Comparison of ENCODE assay signal across 10 mouse cellular contexts in genomic region chr9:58043496-58044017, GRCm38 (mm10). TPM values are rescaled to one million over a fixed set of nuclear protein-coding genes. Genes with fewer than 3 reads are reported as not detected.
A peak's percentile ranks its signal among the peaks of the same experiment; 100 is the strongest.
DNase-seq lines count a peak whose midpoint lies in the region; ATAC-seq and TF ChIP-seq lines count a peak whose summit lies in the region.
"Had no signal": no experiment of that assay in that cellular context is flagged by ENCODE, and none has a peak within 500 bp of the region (broad histone marks: within the 10 kb centered on the region; RNA-seq: fewer than 3 reads in every experiment).

No protein-coding gene starts in this region.

- H3K36me3 ChIP-seq in midbrain, embryonic 11.5 days (ENCODE audit: control insufficient read depth, insufficient read depth, low read length), result no peaks in the 10 kb centered on the region
- H3K36me3 ChIP-seq: G1E; liver, embryonic 15.5 days had no signal

- TF ChIP-seq POLR2A in brain, embryonic 14.5 days (IDR thresholded peaks at IDR 0.05; ENCODE audit: borderline replicate concordance, extremely low read depth, insufficient read depth, insufficient read length, poor library complexity, severe bottlenecking), result no peak

- 0 out of 2 replicates have a peak overlapping the region, but pooled peaks have one; percentile 3 for H3K27ac ChIP-seq in midbrain, embryonic 11.5 days (ENCODE audit: low read depth, low read length)
- H3K27ac ChIP-seq: liver, embryonic 15.5 days had no signal

- peak; percentile 36 for DNase-seq in NIH3T3 (ENCODE audit: low read depth)
- peak; percentile 37 for DNase-seq in brain, embryonic 14.5 days (ENCODE audit: low read depth)
- peak; percentile 68 to 84 for DNase-seq in gastrocnemius, postnatal 36 days
- peak; percentile 73 for DNase-seq in midbrain, embryonic 11.5 days (ENCODE audit: low spot score, missing footprints)
- no peak for DNase-seq in thymus, adult 18-20 months
- DNase-seq in right cerebral cortex, postnatal 4 days, result no peak
- DNase-seq: kidney, adult 9 months had no signal

- H3K4me2 ChIP-seq in midbrain, embryonic 11.5 days, result no peak overlapping the region
- H3K4me2 ChIP-seq: liver, embryonic 15.5 days had no signal

- intact Hi-C loops in gastrocnemius, postnatal 36 days (cut with DNase I), result no loop called here

- WGBS in midbrain, embryonic 11.5 days, result 83% methylated on average over 10 of the region's 10 CpGs

- no peak for TF ChIP-seq CTCF in brain, embryonic 14.5 days (IDR thresholded peaks at IDR 0.05; ENCODE audit: borderline replicate concordance, extremely low read depth, insufficient read depth, insufficient read length)

- no peak overlapping the region for H3K9ac ChIP-seq in midbrain, embryonic 11.5 days (ENCODE audit: low read length)
- H3K9ac ChIP-seq: liver, embryonic 15.5 days had no signal

- no peaks in the 10 kb centered on the region for H3K27me3 ChIP-seq in midbrain, embryonic 11.5 days (ENCODE audit: control insufficient read depth, insufficient read depth, low read length)

- no peak for ATAC-seq in midbrain, embryonic 11.5 days (ENCODE audit: low FRiP score)
- no peak for ATAC-seq in cerebellum, adult (ENCODE audit: insufficient number of reproducible peaks, low FRiP score, low TSS enrichment)

- peaks cover 50% of the 10 kb centered on the region for H3K4me1 ChIP-seq in midbrain, embryonic 11.5 days (ENCODE audit: control insufficient read depth, insufficient read depth, low read length)
- H3K4me1 ChIP-seq: liver, embryonic 15.5 days had no signal

- no peaks in the 10 kb centered on the region for H3K9me3 ChIP-seq in midbrain, embryonic 11.5 days (ENCODE audit: control insufficient read depth, low read length)
- H3K9me3 ChIP-seq: G1E; liver, embryonic 15.5 days had no signal

- no peak overlapping the region for H3K4me3 ChIP-seq in midbrain, embryonic 11.5 days (ENCODE audit: low read depth, low read length)
- H3K4me3 ChIP-seq: liver, embryonic 15.5 days had no signal

RNA-seq across cellular contexts. Expression of gene Stra6, which starts 20.0 kb away (rescaled TPM):
- 14.2 and 18.6 TPM in 2 replicates for polyA plus RNA-seq in brain, embryonic 14.5 days (2012; rRNA removed)
- under 1 TPM; 0.18 to 0.69 TPM for total RNA-seq in gastrocnemius, postnatal 36 days (2021)
- polyA plus RNA-seq in midbrain, embryonic 11.5 days (2014; fragmentation: Nextera tagmentation; extraction: Ambion mirVana), result 7.3 and 9.7 TPM in 2 replicates
- polyA plus RNA-seq: G1E had no signal

RNA-seq across cellular contexts. Expression of gene Cyp11a1, which starts 37.3 kb away (rescaled TPM):
- 0.66 and 0.68 TPM in 2 replicates for polyA plus RNA-seq in brain, embryonic 14.5 days (2012; rRNA removed)
- total RNA-seq in gastrocnemius, postnatal 36 days (2021), result not detected
- polyA plus RNA-seq in midbrain, embryonic 11.5 days (2014; fragmentation: Nextera tagmentation; extraction: Ambion mirVana), result 0.12 TPM in 1 of 2 replicates, not detected in the other

Comparison
In these comparisons a context has a peak if more than half of its experiments do, and no peak if none do; other contexts are left out.
1. DNase-seq: peak in NIH3T3 (single experiment), brain, embryonic 14.5 days (single experiment), gastrocnemius, postnatal 36 days (2 of 2) and midbrain, embryonic 11.5 days (single experiment); none in thymus, adult 18-20 months (0 of 2) and right cerebral cortex, postnatal 4 days (single experiment).